Mouse (Mus musculus) layer of hippocampus, postnatal 14 days (tissue): ENCODE measurements at regions not wholly inside any gene's neighbourhood (a gene's known extent, or its start where the extent isn't known, plus 50 kb on each side); places are given as distances from the start of the nearest gene placed in this dataset.

ENCODE experiments used
- DNase-seq, 2 experiments: peaks; one replicate each; pipeline ENCODE4 v3.0.0; 2021 to 2022; ENCODE audit warnings: low spot score in 2 of 2, mixed read lengths in 1 of 2

- DNase-seq: peak; percentile 31 to 65
Observed at GRCm38 (mm10) chr3:104586342-104587175, 51.9 kb upstream of the Slc16a1 start.

DNA sequence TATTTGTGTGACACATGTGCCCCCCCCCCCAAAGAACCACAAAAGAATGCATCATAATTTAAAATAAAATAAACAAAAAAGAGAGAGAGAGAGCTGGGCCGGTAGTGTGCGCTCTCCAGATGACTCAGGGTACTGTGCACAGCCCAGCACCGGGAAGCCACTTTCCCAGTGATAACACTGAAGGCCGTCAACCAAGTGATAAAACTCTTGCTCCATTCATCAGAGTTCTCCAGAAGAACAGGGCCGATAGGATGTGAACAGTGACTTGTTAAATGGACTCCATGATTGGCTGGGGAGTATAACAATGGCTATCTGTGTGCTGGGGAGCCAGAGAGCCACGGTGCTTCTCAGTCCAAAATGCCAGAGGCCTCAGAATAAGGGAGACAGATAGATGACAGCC is 53.2 kb upstream of the Slc16a1 start:
- no peak for DNase-seq

GRCm38 (mm10) chr3:104583236-104583635 is 55.2 kb upstream of the Slc16a1 start:
- DNase-seq: no peak

- no peak for DNase-seq
Observed at GRCm38 (mm10) chr3:104582521-104582920, 55.9 kb upstream of the Slc16a1 start.

DNA sequence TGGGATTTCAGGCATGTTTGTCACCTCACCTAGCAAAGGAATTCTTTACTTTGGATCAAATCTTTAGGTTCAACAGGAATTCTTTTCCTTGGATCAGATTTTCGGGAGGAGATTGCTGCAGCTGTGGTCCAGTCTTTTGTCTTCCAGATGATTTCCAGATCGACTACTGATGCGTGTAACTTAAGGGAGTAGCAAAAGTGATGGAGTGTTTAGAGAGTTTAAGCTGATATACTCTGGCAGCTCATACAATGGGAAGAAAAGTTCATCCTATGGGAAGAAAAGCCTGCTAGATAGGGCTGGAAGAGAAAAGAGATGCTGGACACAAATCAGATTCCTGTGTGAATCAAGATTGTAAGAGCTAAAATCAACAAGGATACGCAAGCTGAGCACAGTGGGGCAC is 59.3 kb upstream of the Slc16a1 start:
- no peak for DNase-seq

- no peak for DNase-seq
Observed at GRCm38 (mm10) chr3:104578374-104578773, 60.1 kb upstream of the Slc16a1 start.

DNA sequence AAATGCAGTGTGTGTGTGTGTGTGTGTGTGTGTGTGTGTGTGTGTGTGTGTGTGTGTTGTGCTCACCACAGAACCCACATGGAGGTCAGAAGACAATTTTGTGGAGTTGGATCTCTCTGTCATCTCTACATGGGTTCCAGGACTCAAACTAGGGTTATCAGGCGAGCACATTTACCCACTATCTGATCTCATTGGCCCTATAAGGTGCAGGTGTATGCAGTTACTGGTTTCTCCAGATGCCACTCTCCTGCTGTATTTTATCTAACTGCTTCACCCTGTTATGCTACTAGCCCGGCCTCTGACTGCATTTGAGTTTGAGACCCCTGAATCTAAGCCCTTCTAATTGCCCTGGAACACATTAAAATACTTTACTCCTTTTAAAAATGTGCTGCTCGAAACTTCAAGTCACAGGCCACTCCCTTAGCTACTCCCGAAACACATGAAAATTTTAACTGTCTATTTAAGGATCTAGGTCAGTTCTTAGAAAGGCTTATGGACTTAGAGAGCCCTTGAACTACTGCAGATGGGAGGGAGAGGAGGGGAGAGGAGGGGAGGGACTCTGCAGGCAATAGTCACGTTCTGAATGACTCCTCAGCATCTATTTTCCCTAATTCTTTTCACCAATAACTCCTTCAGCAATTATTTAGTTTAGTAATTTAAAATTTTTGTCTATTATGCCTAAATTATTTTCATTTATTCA is 61.1 kb upstream of the Slc16a1 start:
- no peak for DNase-seq

DNA sequence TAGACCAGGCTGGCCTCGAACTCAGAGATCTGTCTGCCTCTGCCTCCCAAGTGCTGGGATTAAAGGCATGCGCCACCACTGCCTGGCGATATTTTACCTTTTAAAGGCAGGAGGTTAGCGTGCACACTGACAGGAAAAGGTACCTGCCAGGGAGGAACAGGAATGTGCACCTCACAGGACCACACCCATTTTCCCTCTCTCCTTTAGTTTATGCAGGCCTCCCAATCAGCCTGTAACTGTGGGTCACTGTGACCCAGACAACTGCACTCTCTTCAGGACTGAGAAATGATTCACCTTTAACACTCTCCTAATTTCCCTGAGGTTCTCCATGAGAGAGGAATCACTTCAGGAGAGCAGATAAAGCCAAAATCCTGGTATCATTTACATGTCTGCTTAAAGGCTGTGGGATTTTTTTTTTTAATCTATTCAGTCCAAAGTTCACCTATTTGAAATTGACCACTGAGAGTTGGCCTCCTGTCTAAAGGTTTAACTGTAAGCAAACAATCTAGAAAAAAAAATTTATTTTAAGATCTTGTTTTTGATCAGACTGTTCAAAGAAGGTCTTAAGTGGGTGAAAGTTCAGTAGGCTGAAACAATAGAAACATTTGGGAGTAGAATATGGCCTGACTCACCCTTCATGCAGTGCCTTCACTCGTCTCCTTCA is 61.7 kb upstream of the Lrig2 start:
- no peak for DNase-seq

- no peak for DNase-seq
Observed at GRCm38 (mm10) chr3:104571935-104572631, 60.4 kb upstream of the Lrig2 start.

DNA sequence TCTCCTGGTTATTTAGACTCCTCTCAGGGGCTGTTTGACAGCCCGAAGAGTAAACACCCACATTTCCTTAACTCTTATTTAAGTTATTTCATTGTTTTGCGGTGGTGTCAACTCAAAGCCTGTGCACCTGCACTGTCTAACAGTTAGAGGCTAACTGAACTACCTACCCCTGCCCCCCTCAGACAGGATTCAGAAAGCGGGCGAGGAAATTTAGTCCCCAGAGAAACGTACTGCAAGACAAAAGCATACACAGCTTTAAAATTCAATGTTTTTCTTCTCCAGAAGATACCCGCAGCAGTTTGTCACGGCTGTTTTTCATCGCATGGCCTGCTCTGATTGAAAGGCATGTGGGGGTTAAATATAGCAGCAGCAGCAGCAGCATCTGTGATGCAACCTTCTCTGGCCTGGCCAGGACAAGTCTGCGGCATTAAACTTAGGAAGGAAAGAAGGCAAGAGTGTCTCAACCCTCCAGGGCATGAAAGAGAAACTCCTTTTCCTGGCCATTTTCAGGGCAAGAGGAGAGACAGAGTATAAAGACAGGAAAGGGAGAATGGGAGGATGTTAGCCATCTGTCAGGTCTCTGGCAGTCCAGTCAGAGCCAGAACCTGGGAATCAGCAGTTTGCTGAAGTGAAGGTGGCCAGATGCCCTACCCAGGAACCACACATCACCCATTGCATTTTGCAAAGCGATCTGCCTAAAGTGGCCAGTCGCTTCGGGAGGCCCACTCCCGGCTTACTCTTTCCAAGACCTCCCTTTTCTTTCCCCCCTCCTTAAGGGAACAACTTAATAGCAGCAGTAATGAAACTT is 53.9 kb upstream of the Lrig2 start:
- no peak for DNase-seq

- no peak for DNase-seq
Observed at GRCm38 (mm10) chr3:104564857-104565256, 53.1 kb upstream of the Lrig2 start.

- no peak for DNase-seq
Observed at GRCm38 (mm10) chr3:104561567-104561966, 49.8 kb upstream of the Lrig2 start.
